Mouse (Mus musculus) midbrain, embryonic 14.5 days (tissue): ENCODE results near the gene Shisal2b. TPM values are rescaled to one million over a fixed set of nuclear protein-coding genes. Genes with fewer than 3 reads are reported as not detected.
"Not testable (repeated sequence)": the region's sequence is repeated elsewhere in the genome, so short reads cannot be mapped to it uniquely, and the experiment has no call there.

Experiments
- ATAC-seq: fragments of 200-750 bp; cut with Nextera tagmentation; 2 replicates; pipeline ENCODE4 v1.8.0; 2017; ENCODE audit warnings: moderate number of reproducible peaks, moderate library complexity; ENCODE audit not compliant: low FRiP score, low TSS enrichment
- DNase-seq: peaks from one replicate; pipeline ENCODE4 v3.0.0-alpha.2; 2015
- H3K27ac ChIP-seq: fragments of 300-500 bp; sonication (generic); replicated peaks from 2 replicates; pipeline ENCODE4 v1.5.1; 2014; ENCODE audit warnings: mild to moderate bottlenecking, low read depth, low read length, moderate library complexity
- H3K27me3 ChIP-seq: fragments of 300-500 bp; sonication (generic); 2 replicates; pipeline ENCODE4 v1.6.1; 2014; ENCODE audit warnings: low read length, control low read depth, mixed read lengths; ENCODE audit not compliant: control insufficient read depth, insufficient read depth
- H3K36me3 ChIP-seq: fragments of 300-500 bp; sonication (generic); 2 replicates; pipeline ENCODE4 v1.6.1; 2014; ENCODE audit warnings: low read length, control low read depth; ENCODE audit not compliant: control insufficient read depth, insufficient read depth
- H3K4me1 ChIP-seq: fragments of 300-500 bp; sonication (generic); 2 replicates; pipeline ENCODE4 v1.6.1; 2014; ENCODE audit warnings: mild to moderate bottlenecking, antibody characterized with exemption, low read length, control low read depth; ENCODE audit not compliant: control insufficient read depth, insufficient read depth
- H3K4me2 ChIP-seq: fragments of 300-500 bp; sonication (generic); 2 replicates; pipeline ENCODE4 v1.6.1; 2014; ENCODE audit warnings: mild to moderate bottlenecking, low read length, moderate library complexity
- H3K4me3 ChIP-seq: fragments of 300-500 bp; sonication (generic); replicated peaks from 2 replicates; pipeline ENCODE4 v1.5.1; 2014; ENCODE audit warnings: low read depth, low read length
- H3K9ac ChIP-seq: fragments of 300-500 bp; sonication (generic); replicated peaks from 2 replicates; pipeline ENCODE4 v1.6.1; 2014; ENCODE audit warnings: mild to moderate bottlenecking, low read length, moderate library complexity
- H3K9me3 ChIP-seq: fragments of 300-500 bp; sonication (generic); 2 replicates; pipeline ENCODE4 v1.6.1; 2016; ENCODE audit warnings: low read length, control low read depth, mixed read lengths; ENCODE audit not compliant: control insufficient read depth
- WGBS: fragments of 180-500 bp; shearing (Covaris S2); extraction: QIAGEN DNeasy Blood & Tissue Kit; methylation state at CpG from one replicate; pipeline ENCODE4 v1.1.7; 2014; 5-methylcytosine and 5-hydroxymethylcytosine counted together
- polyA plus RNA-seq: library from polyadenylated mRNA; unstranded; fragments of >200 nt; fragmentation: Nextera tagmentation; extraction: Ambion mirVana; gene quantifications from 2 replicates; pipeline ENCODE4 v1.2.1, GENCODE M21; 2014

The Shisal2b gene
- polyA plus RNA-seq, result 0.86 and 1.9 TPM in 2 replicates

DNA sequence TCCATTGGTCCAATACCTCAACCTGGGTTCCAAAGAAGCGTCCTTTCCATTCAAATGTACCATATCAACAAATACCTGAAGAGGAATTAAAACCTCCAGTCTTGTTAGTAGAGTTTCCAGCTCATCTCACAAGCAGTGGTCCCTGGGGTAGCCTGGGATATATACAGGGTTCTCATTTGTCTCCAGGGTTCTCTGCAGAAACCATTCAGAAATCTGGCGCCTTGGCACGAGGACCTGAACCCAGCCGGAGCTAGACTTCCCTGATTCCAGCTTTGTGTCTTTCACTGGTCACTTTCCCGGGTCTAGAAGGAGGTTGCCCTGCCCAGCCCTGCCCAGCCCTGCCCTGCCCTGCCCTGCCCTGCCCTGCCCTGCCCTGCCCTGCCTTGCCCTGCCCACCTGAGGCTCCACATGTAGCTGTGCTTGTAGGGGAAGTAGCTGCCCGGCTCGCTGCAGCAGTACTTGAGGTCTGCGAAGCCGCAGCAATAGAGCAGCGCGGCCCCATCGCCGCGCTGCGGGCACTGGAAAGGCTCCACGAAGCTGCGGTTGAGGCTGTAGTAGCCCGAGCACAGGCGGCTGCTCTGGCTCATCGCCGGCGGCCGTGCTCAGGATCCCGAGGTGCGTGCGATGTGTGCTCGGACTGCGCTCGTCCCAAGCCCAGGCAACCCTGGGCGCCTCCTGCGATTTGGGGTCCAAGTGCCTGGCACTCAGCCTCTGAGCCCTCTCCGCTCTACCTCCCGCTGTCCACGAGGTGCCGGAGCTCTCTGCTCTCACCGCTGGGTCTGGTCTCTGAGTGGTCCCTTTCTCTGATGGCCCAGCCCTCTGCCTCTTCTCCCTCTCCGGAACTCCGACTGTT lies at the start of gene Shisal2b:
Gene Shisal2b, minus strand, starts transcription at position 767 of the 853 bp plus-strand sequence.
- H3K4me1 ChIP-seq, result no peaks in the 10 kb centered on the region
- ATAC-seq, result peak; percentile 76
- H3K27me3 ChIP-seq, result 0 out of 2 replicates have a peak, but pooled peaks cover 3% of the 10 kb centered on the region
- H3K27ac ChIP-seq, result no peak within 1 kb of the TSS
- peak within 1 kb of the TSS; percentile 65 for H3K9ac ChIP-seq
- no peaks in the 10 kb centered on the region for H3K9me3 ChIP-seq
- H3K36me3 ChIP-seq, result no peaks in the 10 kb centered on the region
- 4% methylated on average over 38 of the region's 38 CpGs for WGBS
- peak within 1 kb of the TSS; percentile 97 for H3K4me2 ChIP-seq
- peak; percentile 84 for DNase-seq
- H3K4me3 ChIP-seq, result peak within 1 kb of the TSS; percentile 51

DNA sequence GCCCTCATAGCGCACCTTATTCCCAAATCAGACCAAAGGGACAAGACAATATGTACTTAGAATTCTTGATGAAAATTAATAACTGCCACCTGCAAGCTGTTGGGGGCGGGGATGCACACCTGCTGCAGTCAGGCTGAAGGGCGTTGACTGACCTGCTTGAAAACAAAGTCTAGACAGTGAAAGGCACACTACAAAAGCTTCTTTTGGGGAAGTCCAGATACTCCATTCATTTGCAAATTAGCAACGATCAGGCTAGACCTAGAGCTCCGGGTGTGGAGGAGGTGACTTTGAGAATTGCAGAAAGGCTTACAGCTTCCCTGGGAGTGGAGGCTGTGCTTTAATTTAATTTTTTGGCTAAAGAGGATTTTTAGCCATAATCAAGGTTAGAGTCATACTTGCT lies 47.9 kb upstream of the Shisal2b start:
- H3K4me1 ChIP-seq, H3K9me3 ChIP-seq, H3K36me3 ChIP-seq, H3K4me2 ChIP-seq, H3K27ac ChIP-seq, H3K27me3 ChIP-seq, DNase-seq, ATAC-seq, H3K9ac ChIP-seq, H3K4me3 ChIP-seq: not testable (repeated sequence)
- WGBS, result 35% methylated on average over 5 of the region's 5 CpGs

DNA sequence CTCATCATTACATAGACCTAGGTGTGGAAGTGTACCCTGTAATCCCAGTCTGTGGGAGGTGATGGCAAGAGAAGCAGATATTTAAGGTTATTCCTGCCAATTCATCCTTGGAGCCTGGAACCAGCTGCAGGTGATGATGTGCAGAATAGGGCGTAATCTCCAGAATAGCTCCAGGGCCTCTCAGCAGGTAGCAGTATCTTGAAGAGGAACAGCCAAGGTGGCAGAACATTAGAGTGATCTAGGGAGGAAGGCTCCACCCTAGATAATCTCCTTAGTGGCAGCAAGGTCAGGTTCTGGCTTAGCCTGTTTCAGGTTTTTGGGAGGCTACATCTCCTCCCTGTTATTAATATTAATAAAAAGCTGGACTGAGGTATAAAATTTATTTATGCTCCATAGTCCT lies 47.3 kb upstream of the Shisal2b start:
- not testable (repeated sequence) for H3K4me2 ChIP-seq, ATAC-seq, H3K4me1 ChIP-seq, H3K27ac ChIP-seq, H3K36me3 ChIP-seq, H3K27me3 ChIP-seq, DNase-seq, H3K9me3 ChIP-seq, H3K9ac ChIP-seq, H3K4me3 ChIP-seq
- 90% methylated on average over 1 of the region's 1 CpGs for WGBS

DNA sequence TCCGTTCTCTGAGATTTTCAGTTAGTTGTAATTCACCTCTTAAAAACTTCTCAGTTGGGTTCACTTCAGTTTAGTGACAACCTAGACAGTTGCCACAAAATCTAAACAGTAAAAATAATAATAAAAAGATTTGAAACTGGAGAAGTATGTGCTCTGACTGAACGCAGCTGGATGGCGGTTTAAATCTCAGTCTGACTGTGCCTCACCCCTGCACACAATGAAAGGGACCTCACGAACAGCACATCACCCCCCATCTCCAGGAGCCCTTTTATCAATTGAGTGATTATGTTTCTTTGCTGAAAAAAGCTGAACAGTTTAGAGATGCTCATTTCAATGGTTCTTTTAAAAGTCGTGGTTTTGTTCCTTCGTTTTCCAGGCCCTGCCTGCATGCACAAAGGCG lies 45.0 kb upstream of the Shisal2b start:
- WGBS, result 34% methylated on average over 7 of the region's 7 CpGs

DNA sequence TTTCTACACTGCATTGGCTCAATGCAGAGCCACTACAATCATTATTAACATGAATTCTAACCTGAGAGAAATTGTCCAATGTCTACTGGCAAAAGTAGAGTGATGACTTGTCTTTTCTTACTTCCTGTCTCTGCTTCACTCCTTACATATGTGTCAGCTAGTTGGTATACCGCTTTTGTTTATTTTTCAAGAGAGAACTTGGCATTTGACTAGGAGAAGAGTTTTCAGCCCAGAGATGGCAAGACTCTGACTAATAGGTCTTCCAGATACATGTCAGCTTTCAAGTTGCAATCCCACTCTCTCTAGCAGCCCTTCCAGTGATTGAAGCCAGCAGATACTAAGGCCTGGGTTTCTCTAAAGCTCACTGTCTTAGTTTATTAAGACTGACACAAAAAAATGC lies 31.1 kb upstream of the Shisal2b start:
- Histone ChIP-seq H3K9me3 (no peaks in the 10 kb centered on the region), H3K36me3 (no peaks in the 10 kb centered on the region), H3K4me1 (no peaks in the 10 kb centered on the region), H3K9ac (no peak overlapping the region), H3K4me2 (no peak overlapping the region), H3K27me3 (no peaks in the 10 kb centered on the region), H3K27ac (no peak overlapping the region), H3K4me3 (no peak overlapping the region)
- DNase-seq, result no peak
- WGBS, result 98% methylated on average over 1 of the region's 1 CpGs
- ATAC-seq, result no peak

More for the DNA sequence above, 45.0 kb upstream of the Shisal2b start:
- H3K27ac ChIP-seq, result no peak overlapping the region
- H3K9ac ChIP-seq, result no peak overlapping the region
- H3K36me3 ChIP-seq, result no peaks in the 10 kb centered on the region
- no peak overlapping the region for H3K4me3 ChIP-seq
- DNase-seq (peak; percentile 6), ATAC-seq (no peak)
- no peak overlapping the region for H3K4me2 ChIP-seq
- no peaks in the 10 kb centered on the region for H3K4me1 ChIP-seq
- H3K9me3 ChIP-seq, result no peaks in the 10 kb centered on the region
- H3K27me3 ChIP-seq, result no peaks in the 10 kb centered on the region

DNA sequence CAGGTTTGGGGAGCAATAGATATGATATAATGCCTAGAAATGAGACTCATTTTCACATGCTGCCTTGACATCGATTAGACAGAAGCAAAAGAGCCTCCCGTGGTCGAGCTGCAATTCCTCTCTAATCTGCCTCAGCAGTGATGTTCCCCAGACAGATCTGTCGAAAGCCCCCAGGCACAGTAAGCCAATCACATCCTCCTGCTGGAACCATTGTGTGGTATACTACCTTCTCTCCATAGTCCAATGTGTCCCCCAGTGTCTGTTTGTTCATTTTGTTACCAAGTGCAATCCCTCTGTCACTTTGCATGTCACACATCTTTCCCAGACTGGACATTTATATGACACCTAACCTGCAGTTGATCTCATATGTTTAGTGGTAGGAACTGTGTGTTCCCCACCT lies 28.6 kb upstream of the Shisal2b start:
- no peak overlapping the region for H3K9ac ChIP-seq
- H3K27ac ChIP-seq, result no peak overlapping the region
- H3K36me3 ChIP-seq, result no peaks in the 10 kb centered on the region
- ATAC-seq (peak; percentile 43; the same call in 1 of the 2 replicates), DNase-seq (peak; percentile 47)
- WGBS, result 46% methylated on average over 4 of the region's 4 CpGs
- no peaks in the 10 kb centered on the region for H3K4me1 ChIP-seq
- H3K4me3 ChIP-seq, result no peak overlapping the region
- no peak overlapping the region for H3K4me2 ChIP-seq
- no peaks in the 10 kb centered on the region for H3K27me3 ChIP-seq
- H3K9me3 ChIP-seq, result no peaks in the 10 kb centered on the region

DNA sequence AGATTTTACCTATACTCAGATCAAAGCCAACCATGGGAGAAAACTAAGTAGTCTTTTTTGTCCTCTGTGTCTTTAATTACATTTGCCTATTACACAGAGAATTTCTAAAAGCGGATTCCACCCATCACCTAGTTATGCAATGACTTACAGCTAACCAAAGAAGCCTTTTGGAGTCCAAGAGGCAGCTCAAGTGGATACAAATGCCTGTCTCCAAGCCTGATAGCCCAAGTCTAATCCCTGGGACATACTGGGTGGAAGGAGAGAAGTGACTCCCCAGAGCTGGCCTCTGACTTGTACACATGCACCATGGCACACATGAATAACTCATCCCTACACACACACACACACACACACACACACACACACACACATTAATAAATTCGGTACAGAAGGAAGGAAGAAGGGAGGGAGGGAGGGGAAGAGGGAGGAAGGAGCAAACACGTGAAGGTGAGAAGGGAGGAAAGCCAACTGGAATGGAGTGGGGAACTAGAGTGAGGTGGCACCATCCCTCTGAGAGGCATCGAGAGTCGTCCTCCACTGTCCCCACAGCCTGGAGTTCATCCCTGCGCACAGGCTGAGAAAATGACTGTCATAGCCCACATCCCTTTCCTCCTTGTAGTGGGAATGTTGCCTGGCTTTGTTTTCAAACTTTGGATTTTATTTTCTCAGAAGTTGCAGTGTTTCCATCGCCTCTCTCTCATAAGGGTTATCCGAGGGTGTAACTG lies 22.8 kb upstream of the Shisal2b start:
- H3K4me1 ChIP-seq, result no peaks in the 10 kb centered on the region
- H3K9ac ChIP-seq, result no peak overlapping the region
- WGBS, result 81% methylated on average over 8 of the region's 8 CpGs
- no peak overlapping the region for H3K27ac ChIP-seq
- ATAC-seq (no peak), DNase-seq (no peak)
- no peaks in the 10 kb centered on the region for H3K27me3 ChIP-seq
- H3K9me3 ChIP-seq, result no peaks in the 10 kb centered on the region
- H3K4me2 ChIP-seq, result no peak overlapping the region
- H3K36me3 ChIP-seq, result no peaks in the 10 kb centered on the region
- no peak overlapping the region for H3K4me3 ChIP-seq

DNA sequence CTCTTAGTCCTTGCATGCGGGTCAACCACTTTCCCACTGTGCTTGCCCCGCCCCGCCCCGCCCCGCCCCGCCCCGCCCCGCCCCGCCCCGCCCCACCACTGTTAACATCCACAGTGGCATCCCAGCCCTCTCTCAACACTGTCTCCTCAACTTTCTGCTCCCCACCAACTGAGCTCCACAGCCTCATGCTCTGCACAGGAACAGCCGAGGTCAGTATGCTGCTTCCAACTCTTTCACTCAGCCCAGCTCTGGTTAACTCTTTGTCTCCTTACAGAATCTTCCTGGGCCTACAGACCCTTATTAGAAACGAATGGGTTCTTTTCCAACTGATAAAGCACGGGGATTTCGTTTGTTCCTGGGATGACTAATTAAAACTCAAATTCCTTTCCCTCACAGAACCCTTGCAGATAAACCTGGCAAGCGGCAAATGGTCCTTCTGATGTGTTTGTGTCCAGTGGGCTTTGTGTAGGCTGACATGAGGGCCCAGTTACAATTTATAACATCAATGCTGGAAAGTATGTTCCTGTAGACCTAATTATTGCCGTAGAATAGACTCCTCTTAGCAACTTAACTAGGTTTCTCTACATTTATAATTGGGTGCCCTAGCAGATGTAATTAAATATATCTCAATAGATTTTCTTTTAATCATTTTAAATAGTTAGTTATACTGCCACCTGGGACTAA lies 20.0 kb upstream of the Shisal2b start:
- no peak overlapping the region for H3K4me3 ChIP-seq
- H3K27ac ChIP-seq, result no peak overlapping the region
- 42% methylated on average over 16 of the region's 16 CpGs for WGBS
- H3K4me2 ChIP-seq, result no peak overlapping the region
- no peaks in the 10 kb centered on the region for H3K9me3 ChIP-seq
- H3K36me3 ChIP-seq, result no peaks in the 10 kb centered on the region
- no peaks in the 10 kb centered on the region for H3K4me1 ChIP-seq
- no peaks in the 10 kb centered on the region for H3K27me3 ChIP-seq
- H3K9ac ChIP-seq, result no peak overlapping the region
- no peak for DNase-seq
- no peak for ATAC-seq
